In genomic region chr16:9612596-9612995, GRCm38 (mm10) we compare ENCODE assay signal across 8 mouse cellular contexts.
A peak's percentile ranks its signal among the peaks of the same experiment; 100 is the strongest.
DNase-seq lines count a peak whose midpoint lies in the region; TF ChIP-seq lines count a peak whose summit lies in the region.
"Not testable (repeated sequence)": the region's sequence is repeated elsewhere in the genome, so short reads cannot be mapped to it uniquely, and the experiment has no call there.

No protein-coding gene starts in this region.

- not testable (repeated sequence) for TF ChIP-seq POLR2A in cerebellum, adult 2 months (IDR thresholded peaks at IDR 0.05; ENCODE audit: borderline replicate concordance, insufficient read depth, low read length)

- WGBS in cerebellum, adult 2 months: 33% methylated on average over 6 of the region's 6 CpGs

- DNase-seq in adrenal gland, adult (ENCODE audit: inconsistent age in 2 of 2, low spot score in 1 of 2): peak; percentile 73 to 85
- DNase-seq in adrenal gland, adult 8-10 months: peak; percentile 55
- peak; percentile 62 for DNase-seq in adrenal gland, postnatal 14 days
- DNase-seq in adrenal gland, postnatal 36 days: peak; percentile 57 to 58
- DNase-seq in cerebellum, adult 11 months: peak; percentile 15
- peak; percentile 36 to 66 for DNase-seq in cerebellum, adult 2 months
- DNase-seq in layer of hippocampus, adult 2 months (ENCODE audit: low spot score in 2 of 2): not testable (repeated sequence)
- peak; percentile 7 for DNase-seq in retina, postnatal 1 day

- TF ChIP-seq CTCF in cerebellum, adult 2 months (IDR thresholded peaks at IDR 0.05; ENCODE audit: borderline replicate concordance, insufficient read depth, low read depth, low read length); layer of hippocampus, adult 2 months (conservative IDR thresholded peaks at IDR 0.05): not testable (repeated sequence)

- H3K4me3 ChIP-seq in cerebellum, adult 2 months (replicated peaks; ENCODE audit: insufficient read depth, low read depth, low read length); layer of hippocampus, adult 2 months: not testable (repeated sequence)

- not testable (repeated sequence) for H3K27me3 ChIP-seq in cerebellum, adult 2 months (ENCODE audit: control insufficient read depth, insufficient read depth, low read length)

- H3K27ac ChIP-seq in cerebellum, adult 2 months (ENCODE audit: insufficient read depth, low read length): not testable (repeated sequence)
- peak overlapping the region; percentile 51; the same call in 1 of the 2 replicates for H3K27ac ChIP-seq in layer of hippocampus, adult 2 months

- H3K4me1 ChIP-seq in cerebellum, adult 2 months (ENCODE audit: control insufficient read depth, insufficient read depth, low read length): not testable (repeated sequence)
